Mouse (Mus musculus) right cerebral cortex, adult 18-20 months (tissue): ENCODE measurements at regions not wholly inside any gene's neighbourhood (a gene's known extent, or its start where the extent isn't known, plus 50 kb on each side); places are given as distances from the start of the nearest gene placed in this dataset.

Experiments used
- DNase-seq: peaks from one replicate; pipeline ENCODE4 v3.0.0; 2022; ENCODE audit warnings: mixed read lengths

DNA sequence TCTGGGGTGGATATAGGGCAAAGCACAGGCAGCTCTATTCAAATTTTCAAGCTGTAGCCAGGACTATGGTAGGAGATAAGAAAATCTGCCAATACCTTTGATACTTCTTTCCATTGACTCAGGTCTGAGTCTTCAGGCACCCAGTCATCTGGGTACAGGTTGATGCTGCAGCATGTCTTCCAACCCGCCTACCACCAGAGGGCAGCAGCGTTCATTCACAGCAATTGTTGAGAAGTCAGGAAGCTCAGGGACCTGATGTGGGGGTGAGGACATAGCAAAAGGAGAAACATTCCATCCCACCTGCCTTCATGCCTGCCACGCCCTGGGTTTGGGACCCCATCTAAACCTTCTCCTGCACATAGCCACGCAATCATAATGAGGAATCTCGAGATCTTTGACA lies 118.2 kb upstream of the Gm21876 start:
- peak; percentile 17 for DNase-seq

- DNase-seq, result no peak
Measured at GRCm38 (mm10) chrX:21295460-21295859, 120.0 kb upstream of the Gm21876 start.

- DNase-seq, result no peak
Measured at GRCm38 (mm10) chrX:21297349-21297748, 121.9 kb upstream of the Gm21876 start.

DNA sequence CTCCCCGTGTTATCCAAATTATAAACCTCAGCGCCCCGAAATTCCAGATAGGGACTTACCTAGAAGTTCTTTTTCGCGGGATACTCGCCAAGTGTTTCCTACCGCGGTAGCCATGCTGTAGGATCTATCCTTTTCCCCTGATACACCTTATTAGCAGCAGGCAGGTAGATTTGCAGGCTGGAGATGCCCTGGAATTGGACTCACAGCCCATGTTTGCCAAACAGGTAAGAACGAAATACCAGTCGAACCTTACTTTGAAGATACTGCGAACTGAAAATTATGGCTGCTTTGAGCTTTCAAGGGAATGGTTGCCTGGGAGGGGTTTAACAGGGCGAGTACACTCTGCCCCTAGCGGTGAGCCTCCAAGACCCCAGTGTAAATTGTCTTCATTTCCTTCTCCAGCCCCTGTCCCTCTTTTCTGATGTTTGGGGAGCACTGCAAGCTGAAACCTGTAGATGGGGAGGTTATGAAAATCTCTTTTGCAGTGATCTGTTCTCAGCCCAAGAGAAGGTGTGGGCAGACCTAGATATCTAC lies 149.8 kb upstream of the Agtr2 start:
- no peak for DNase-seq

- DNase-seq, result no peak
Measured at GRCm38 (mm10) chrX:21344397-21344796, 139.9 kb upstream of the Agtr2 start.

DNA sequence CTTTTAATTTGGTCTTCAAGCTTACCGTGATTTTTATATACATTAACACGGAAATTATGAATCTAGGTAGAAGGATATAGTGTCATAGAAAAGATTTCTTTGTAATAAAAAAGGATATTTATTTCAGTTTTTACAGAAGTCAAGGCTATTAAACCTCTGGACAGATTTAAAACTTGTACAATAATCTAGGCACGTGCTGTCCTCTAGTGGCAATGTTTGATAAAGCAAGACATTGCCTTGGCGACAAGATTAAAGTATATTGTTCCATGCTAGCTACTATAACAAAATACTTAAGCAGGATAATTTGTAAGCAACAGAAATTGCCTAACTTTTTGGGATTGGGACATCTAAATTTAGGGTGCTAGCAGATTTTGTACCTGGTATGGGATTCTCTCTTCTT lies 133.8 kb upstream of the Agtr2 start:
- no peak for DNase-seq

DNA sequence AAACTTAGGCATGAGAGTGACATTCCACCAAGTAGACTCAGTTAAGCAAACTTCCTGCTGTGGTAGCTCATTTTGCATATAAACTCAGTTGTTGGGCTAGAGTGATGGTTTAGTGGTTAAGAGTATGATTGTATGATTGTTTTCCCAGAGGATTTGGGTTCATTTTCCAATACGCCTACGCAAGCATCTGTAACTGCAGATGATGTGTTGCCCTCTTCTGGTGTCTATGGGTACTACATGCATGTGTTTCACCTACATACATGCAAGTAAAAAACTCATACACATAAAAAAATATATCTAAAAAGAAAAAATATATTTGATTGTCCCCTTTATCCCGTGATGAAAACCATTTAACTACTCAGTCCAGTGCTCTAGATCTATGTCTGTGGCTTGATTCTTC lies 132.0 kb upstream of the Agtr2 start:
- no peak for DNase-seq

DNA sequence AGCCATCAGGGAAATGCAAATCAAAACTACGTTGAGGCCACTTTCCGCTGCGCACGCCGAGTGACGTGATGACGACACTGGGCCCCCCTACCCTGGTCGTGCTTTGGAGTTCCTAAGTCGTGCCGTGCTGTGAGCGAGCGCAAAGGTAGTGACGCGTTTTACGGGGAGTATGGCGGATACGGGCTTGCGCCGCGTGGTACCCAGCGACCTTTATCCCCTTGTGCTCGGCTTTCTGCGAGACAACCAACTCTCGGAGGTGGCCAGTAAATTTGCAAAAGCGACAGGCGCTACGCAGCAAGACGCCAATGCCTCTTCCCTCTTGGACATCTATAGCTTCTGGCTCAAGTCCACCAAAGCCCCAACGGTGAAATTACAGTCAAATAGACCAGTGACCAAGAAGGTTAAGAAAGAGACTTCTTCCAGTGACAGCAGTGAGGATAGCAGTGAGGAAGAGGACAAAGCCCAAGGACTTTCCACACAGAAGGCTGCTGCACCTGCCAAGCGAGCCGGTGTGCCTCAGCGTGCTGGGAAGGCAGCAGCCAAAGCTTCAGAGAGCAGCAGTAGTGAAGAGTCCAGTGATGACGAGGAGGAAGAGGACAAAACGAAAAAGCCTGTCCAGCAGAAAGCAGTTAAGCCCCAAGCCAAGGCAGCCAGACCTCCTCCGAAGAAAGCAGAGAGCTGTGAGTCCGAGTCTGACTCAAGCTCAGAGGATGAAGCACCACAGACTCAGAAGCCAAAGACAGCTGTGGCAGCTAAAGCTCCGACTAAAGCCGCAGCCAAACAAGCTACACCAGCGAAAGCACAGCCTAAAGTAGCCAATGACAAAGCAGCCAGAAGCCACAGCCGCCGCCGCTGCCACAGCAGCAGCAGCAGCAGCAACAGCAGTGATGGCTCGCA lies 123.3 kb upstream of the Agtr2 start:
- DNase-seq, result peak; percentile 48

GRCm38 (mm10) chrX:21385221-21385620 lies 99.1 kb upstream of the Agtr2 start:
- no peak for DNase-seq

DNA sequence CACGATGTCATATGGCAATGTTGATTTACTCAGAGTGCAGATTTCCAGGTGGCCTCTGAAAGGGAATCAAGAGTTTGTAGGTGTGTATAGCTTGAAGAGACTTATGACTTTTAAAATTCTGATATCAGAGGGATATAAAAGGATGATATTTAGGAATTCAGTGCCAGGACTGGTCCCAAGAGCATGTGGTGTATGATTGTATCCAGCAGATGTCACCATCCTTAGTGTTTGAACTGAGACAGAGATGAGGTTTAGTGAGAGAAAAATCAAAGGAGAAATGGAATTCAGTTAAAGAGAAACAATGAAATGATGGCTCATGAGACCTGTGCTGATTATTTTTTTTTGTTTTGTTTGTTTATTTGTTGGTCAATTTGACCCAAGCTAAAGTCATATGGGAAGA lies 94.4 kb upstream of the Agtr2 start:
- no peak for DNase-seq

GRCm38 (mm10) chrX:21393212-21393611 lies 91.1 kb upstream of the Agtr2 start:
- no peak for DNase-seq

GRCm38 (mm10) chrX:21424797-21425196 lies 59.5 kb upstream of the Agtr2 start:
- no peak for DNase-seq

GRCm38 (mm10) chrX:21428081-21428480 lies 56.3 kb upstream of the Agtr2 start:
- DNase-seq, result no peak

DNA sequence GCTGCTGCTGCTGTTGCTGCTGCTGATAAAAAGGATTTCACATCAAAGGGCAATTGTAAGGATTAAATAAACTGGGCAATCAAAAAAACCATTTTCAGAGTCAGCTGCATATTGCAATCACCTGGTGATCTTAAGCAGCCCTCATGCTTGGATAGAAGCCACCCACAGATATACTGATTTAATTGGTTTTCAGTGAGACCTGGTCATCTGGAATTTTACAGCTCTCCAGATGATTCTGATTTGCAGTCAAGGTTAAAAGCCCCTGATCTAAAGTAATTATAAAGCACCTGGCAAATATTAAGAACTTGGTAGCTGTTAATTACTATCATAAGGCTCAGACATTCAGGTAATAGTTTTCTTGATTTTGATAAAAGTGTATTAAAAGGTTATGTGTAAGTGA lies 50.8 kb upstream of the Agtr2 start:
- DNase-seq, result no peak
